Mouse (Mus musculus): ENCODE measurements at regions not wholly inside any gene's neighbourhood (a gene's known extent, or its start where the extent isn't known, plus 50 kb on each side); places are given as distances from the start of the nearest gene placed in this dataset.

GRCm38 (mm10) chr1:137620672-137621071 is 554.8 kb downstream of the Ptprc start:
- TF ChIP-seq CTCF (IDR thresholded peaks at IDR 0.05; ENCODE audit: insufficient read depth, low read length) = no peak
- TF ChIP-seq POLR2A (IDR thresholded peaks at IDR 0.05; ENCODE audit: borderline replicate concordance, extremely low read depth, low read depth, low read length) = no peak

Measured in lung, adult 2 months (tissue).